Mouse (Mus musculus) right cerebral cortex, adult 2 months (tissue): ENCODE measurements around the gene Plin3.
A peak's percentile ranks its signal among the peaks of the same experiment; 100 is the strongest.

Experiments used
- DNase-seq, 2 experiments: peaks; one replicate each; pipeline ENCODE4 v3.0.0; 2021 to 2022; ENCODE audit warnings: low spot score in 2 of 2

The Plin3 gene

DNA sequence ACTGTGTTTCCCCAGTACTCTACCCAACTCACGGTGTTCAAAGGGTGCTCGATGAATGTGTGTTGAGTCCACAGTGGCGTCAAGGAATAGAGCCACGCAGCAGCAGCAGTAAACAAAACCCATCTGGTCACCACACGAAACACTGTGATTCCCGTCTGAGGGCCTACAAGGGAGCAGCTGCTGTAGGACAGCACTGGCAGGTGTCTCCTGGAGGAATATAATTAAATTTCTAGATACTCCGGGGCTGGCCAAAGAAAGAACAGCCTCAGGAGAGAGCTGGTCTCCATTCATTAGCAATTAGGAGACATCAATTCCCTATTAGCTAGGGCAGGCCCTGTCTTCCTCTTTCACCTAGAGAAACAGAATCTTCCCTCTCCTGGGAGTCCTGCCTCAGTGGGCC is 47.1 kb downstream of the Plin3 start:
- DNase-seq = no peak

DNA sequence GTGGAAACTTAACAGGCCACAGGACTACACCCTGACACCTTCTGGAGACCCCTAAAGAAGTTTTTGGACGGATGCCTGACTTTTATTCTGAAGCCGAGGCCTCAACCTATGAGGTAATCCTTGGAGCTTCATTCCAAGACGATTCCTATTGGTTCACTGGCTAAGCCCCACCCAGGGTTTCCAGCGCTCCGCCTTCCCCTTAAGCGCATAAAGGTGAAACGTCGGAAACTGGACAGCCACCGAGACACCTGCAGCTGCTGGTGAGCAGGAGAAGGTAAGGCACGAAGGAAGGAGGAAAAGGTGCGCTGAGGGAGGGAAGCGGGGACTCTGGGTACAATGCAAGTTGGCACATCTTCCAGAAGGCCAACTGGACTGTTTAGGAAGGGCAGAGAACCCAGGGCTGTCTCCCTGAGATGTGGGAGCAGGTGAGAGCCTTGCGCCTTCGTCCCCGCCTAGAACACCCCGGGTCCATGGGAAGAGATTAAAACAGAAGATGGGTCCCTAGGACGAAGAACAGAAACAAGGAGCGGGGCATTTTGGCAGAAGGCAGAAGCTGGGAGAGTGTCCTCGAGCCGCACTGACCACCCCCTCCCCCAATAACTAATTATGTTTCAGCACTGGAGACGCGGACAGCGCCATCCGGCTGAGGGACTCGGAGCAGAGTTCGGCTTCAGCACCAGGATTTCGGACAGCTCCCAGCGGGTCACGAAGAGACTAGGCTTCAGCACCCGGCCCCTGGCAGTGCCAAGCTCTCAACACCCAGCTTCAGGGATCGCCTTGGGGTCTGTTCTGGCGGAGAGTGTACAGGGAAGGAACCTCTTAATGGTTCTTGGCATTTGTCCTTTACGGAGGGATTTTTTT is 50.9 kb downstream of the Plin3 start:
- DNase-seq = peak; percentile 75 to 80

DNA sequence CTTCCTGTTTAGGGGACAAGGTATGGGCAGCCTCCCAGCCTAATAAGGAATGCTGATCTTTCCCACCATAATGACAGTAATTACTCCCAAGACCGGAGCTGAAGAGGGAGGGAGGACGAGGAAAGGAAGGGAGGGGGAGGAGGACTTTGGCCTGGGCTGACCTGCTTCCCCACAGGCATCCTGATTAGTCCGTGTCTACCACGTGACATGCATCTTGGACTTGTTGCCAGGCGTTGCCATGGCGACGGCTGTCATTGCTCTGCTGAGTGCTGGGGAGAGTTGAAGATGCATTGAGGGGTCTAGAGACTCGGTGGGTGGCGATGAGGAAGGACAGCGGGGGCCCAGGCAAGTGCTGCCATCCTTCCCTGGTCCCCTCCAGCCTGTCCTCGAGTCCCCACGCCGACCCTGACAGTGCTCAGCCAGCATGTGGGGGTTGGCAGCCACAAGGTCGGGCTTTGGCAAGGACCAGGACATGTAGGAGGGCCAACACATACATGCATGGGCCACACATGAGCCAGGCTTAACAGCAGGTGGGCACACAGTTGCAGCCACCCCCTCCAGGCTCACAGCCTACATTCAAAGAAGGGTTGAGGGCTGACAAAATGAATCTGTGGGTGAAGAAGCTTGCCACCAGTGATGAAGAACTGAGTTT is 58.7 kb downstream of the Plin3 start:
- DNase-seq = peak; percentile 83 to 85

DNA sequence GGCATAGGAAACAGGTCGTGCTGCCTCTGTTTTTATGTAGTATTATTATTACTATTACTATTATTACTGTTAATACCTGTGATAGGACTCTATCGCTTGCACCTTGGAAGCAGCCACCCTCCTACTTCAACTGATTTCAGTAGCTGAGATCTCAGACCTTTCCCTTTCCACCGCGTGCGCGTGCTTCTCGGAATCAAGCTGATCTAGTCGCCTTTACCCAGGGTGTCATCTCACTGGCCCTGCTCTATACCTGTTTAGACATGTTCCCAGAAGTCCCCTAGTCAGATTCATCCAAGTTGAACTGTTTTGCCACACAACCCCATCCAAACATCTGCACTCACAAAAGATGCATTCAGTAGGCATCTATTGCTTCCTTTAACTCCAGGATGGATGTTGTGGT is 59.3 kb downstream of the Plin3 start:
- no peak for DNase-seq

GRCm38 (mm10) chr17:56229943-56230342 is 62.7 kb downstream of the Plin3 start:
- DNase-seq = peak; percentile 86
